Mouse (Mus musculus) mesoderm, embryonic 11.5 days (tissue): ENCODE measurements at regions not wholly inside any gene's neighbourhood (a gene's known extent, or its start where the extent isn't known, plus 50 kb on each side); places are given as distances from the start of the nearest gene placed in this dataset.
"Not testable (repeated sequence)": the region's sequence is repeated elsewhere in the genome, so short reads cannot be mapped to it uniquely, and the experiment has no call there.

Experiments used
- DNase-seq: peaks from one replicate; pipeline ENCODE4 v3.0.0-alpha.2; 2012; ENCODE audit warnings: low read depth, low spot score

DNA sequence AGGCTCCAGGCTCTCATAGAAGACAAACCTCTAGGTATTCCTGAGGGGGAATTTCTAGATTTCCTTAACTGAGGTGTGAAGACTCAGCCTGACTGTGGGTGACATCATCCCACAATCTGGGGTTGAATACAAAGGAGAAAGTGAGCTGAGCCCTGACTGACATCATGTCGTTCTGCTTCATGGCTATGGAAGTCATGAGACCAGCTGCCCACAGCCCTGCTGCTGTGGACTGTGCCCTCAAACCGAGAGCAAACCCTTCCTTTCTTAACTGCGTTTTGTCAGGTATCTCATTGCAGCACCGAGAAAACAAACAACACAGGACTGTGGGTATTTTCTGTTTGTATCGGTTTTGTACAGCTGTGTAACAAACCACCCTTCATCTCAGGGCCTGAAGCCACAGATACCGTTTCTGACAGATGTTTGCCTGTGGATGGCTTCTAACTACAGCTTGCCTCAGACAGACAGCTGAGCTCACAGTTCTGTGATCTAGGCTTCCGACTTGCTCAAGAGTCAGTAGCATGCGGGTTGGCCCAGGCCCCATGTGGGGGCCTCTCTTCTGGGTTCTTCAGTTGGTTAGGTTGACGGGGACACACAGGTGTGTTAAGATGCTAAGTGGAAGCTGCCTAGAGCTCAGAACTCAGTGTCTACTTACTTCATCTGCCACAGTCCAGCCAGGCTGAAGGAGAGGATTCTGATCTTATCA, 150.9 kb downstream of the Tpra1 start:
- no peak for DNase-seq

- DNase-seq: no peak
These were observed 152.0 kb downstream of the Tpra1 start for GRCm38 (mm10) chr6:89054060-89054459.

DNA sequence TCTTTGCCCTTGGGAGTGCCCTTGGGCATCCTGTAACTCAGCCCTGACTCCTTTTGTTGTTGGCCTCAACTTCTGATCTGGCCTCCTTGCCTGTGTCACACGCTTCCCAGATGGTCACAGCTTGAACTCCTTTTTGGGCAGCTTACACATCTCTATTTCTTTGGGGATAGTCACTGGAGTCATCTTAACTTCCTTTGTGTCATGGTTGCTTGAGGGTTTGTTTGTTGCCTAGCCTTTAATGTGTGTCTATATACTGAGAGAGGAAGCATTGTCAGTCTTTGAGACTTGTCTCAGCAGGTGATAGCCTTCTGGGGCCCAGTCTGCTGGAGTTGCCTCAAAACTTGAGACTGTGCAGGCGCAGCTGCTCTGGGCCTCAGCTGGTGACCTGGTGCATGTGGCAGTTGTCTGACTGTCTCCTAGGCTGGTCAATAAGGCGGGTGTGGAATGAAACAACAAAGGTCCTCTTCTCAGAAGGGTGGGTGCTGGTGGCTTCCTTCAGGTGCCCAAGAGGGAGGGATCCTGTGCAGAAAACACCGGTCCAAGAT, 157.5 kb downstream of the Tpra1 start:
- DNase-seq: no peak

DNA sequence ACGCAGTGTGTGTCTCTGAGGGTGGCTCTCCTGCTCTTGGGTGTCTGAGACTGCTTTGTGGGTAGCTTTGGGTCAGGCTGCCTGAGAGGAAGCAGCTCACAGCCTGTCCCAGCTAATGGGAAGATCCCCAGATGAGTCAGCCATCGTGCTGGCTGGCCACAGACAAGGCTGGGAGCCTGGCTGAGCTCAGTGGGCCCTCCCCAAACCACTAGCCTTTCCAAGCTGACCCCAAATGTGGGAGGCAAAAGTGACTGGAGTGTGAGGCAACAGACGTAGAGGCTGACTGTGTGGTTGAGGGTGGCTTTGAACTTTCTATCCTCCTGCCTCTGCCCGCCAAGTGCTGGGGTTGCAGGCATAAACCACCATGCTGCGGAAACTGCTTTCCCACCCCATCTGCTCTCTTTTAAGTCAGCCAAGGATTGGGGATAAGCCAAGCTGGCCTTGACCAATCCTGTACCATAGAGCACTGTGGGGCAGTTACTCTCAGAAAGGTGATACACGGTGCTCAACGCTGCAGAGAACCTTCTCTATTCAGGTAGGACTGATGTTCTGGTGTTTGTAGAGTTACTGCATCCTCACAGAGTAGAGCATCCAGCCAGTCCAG, 163.0 kb downstream of the Tpra1 start:
- no peak for DNase-seq

- no peak for DNase-seq
These were observed 164.5 kb downstream of the Tpra1 start for GRCm38 (mm10) chr6:89066588-89066987.

- no peak for DNase-seq
These were observed 166.2 kb downstream of the Tpra1 start for GRCm38 (mm10) chr6:89068286-89068685.

- no peak for DNase-seq
These were observed 167.1 kb downstream of the Tpra1 start for GRCm38 (mm10) chr6:89069108-89069507.

GRCm38 (mm10) chr6:89070011-89070410, 168.0 kb downstream of the Tpra1 start:
- DNase-seq: peak; percentile 84

GRCm38 (mm10) chr6:89071766-89072165, 169.7 kb downstream of the Tpra1 start:
- DNase-seq: no peak

- DNase-seq: no peak
These were observed 170.5 kb downstream of the Tpra1 start for GRCm38 (mm10) chr6:89072569-89072968.

DNA sequence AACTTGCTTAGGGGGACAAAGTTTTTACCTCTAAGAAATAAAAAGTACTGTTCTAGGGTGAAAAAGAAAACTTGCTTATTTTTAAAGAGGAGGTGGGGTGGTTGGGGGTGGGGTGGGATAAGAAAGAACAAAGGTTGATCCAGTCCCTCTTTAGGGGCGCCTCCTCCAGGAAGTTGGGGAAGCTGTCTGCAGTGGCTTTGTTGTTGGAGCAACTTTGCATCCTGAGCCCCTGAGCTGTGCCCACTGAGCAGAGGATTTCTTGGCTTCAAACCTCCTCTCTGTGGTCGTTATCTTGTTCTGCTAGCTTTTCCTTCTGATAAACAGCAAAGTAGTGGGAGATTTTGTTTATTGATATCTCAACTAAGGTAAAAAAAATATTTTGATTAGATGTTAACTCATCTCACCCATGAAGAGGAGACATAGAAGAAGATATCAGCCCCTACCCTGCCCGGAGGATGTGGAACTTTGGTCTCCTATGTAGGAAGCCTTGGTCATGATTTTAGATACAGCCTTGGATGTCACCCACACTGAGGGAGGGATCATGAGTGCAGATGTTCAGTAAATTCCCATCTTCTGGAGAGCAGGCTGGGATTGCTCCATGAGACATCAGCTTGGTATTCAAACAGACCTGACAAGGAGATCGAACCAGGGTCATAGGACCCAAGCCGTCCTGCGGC, 179.7 kb downstream of the Tpra1 start:
- no peak for DNase-seq

- DNase-seq: no peak
These were observed 182.4 kb downstream of the Tpra1 start for GRCm38 (mm10) chr6:89084437-89084836.

- no peak for DNase-seq
These were observed 183.1 kb downstream of the Tpra1 start for GRCm38 (mm10) chr6:89085151-89085550.

DNA sequence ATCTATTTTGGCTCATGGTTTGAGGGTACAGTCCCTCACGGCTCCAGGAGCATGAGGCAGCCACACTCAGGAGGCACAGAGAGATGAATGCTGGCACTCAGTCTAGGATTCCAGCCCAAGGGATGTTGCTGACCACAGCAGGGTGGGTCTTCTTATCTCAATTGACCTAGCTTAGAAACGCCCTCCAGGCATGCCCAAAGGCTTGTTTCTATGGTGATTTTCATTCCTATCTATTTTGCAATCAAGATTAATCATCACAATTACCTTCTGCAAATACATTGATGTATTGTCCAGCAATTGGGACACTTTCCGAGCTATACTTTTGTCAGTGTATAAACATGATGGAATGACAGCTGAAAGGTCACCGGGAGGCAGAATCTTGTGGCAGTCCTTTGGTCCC, 185.6 kb downstream of the Tpra1 start:
- DNase-seq: no peak

- DNase-seq: no peak
These were observed 188.0 kb downstream of the Tpra1 start for GRCm38 (mm10) chr6:89090096-89090495.

DNA sequence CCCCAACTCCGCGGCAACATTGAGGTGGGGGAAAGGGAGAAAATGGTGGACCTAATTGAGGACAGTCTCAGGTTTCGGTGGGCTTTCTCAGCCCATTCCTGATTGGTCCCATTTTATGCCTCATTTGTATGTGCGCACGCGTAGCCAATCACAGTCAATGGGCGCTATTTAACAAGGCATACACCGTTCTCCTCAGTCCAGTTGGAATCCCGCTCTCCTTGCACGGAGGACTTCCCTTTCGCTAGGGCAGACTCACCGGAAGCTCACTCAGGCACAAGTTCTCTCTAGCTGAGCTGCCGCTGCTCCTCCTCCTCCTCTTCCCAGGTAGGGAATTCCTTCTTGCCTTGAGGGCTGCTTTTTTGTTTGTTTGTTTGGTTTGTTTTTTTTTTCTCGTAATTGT, 193.9 kb downstream of the Tpra1 start:
- DNase-seq: no peak

DNA sequence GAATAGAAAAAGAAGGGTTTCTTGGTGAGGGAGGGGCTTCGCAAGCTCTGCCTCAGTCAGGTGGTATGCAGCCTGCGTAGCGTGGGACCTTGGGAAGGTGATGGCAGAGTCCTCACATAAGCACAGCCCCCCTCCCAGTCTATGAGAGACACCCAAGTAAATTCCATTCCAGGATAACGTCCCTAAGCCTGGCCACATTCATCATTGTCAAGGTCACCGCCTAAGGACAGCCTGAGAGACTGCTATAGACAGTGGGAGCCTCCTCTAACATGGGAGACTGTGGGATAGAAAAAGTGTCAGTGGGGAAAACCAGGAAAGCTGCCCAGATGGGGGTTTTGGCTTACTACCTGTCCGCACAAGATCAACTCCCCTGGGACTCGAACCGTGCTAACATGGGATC, 195.5 kb downstream of the Tpra1 start:
- no peak for DNase-seq

- DNase-seq: no peak
These were observed 217.2 kb downstream of the Tpra1 start for GRCm38 (mm10) chr6:89119241-89119640.

DNA sequence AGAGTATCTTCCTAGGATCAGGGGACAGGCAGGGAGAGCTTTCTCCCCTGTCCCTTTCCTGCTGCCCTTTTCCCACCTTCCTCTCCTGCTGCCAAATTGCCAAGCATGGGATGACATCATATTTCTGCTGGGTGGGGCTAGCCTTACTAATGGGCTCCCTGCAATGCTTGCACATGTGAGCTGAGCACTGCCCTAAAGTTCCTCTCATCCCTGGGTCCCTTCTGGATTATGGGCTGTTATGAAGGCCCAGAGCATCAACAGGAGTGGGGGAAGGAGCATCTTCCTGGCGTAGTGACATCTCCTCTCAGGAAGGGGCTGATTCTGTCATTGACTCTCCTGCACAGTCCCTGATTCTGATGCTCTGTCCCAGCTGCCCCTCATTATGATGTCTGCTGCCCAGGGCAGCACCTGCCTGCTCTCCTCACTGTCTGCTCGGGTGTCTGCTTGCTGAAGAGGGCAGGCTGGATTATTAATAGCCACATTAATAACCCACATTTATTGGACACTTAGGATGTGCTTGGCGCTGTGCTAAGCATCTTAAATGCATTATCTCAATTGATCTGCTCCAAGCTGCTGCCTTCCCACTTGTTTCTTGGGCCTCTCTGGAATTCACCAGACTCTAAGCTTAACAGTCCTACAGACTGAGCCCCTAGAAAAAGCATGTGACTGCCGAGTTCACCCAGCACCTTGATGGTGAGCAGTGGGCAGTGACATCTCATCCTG, 219.1 kb downstream of the Tpra1 start:
- DNase-seq: peak; percentile 11

GRCm38 (mm10) chr6:89121746-89122070, 219.7 kb downstream of the Tpra1 start:
- peak; percentile 10 for DNase-seq

- DNase-seq: no peak
These were observed 223.9 kb downstream of the Tpra1 start for GRCm38 (mm10) chr6:89125916-89126315.

GRCm38 (mm10) chr6:89128141-89128540, 226.1 kb downstream of the Tpra1 start:
- DNase-seq: not testable (repeated sequence)
